Mouse (Mus musculus) 3134 (cell line): ENCODE measurements around the gene Sinhcaf.
"Not testable (repeated sequence)": the region's sequence is repeated elsewhere in the genome, so short reads cannot be mapped to it uniquely, and the experiment has no call there.

ENCODE experiments used
- DNase-seq: peaks from one replicate; pipeline ENCODE4 v3.0.0-alpha.2; 2011; ENCODE audit warnings: low spot score; ENCODE audit not compliant: insufficient read length; ENCODE audit errors: extremely low read depth

The Sinhcaf gene

DNA sequence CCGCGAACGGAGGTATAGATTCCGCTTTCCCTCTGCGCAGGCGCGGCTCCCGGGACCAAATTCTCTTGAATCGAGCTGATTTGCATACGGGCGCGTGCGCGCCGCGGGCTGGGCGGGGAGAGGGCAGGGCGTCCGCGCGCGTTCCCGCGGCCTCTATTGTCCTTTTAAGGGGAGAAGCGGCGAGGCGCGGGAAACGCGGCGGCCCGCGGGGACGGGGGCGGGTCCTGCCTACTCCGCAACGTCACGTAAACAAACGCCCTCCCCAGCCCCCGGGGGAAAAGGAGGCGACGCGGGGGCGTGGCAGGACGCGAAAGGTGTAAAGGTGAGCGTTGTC lies at the start of gene Sinhcaf:
Gene Sinhcaf, minus strand, starts transcription at position 59 of the 334 bp plus-strand sequence.
- peak; percentile 100 for DNase-seq

DNA sequence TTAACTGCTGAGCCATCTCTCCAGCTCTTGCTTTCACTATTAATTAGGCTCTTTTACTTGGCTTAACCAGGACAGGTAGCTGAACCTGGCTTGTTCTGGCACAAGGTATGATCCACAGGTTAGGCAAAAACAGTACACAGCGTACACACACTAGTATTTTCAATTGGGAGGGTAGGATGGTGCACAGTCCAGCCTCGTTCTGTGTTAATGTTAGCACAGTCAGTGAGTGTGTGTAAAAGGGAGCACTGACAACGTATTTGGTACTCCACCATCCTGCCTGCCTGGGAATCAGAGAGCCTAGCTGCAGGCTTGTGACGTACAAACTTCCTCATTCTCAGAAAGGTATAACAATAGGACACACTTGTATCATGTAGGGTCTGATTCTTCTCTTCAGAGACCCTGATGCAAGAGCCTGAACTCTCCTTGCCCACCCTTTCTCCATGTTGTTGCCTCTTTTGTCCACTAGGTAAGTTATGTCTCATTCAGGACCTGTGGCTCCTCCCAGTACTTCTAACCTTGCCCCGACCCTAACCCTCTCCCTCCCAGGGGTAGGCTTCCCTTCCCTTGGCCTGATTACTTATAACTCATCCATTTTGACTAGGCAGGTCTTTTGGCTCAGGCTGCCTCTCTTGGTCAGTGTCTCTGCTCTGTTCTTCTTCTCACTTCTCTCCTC lies 48.2 kb upstream of the Sinhcaf start:
- no peak for DNase-seq

GRCm38 (mm10) chr6:148993117-148994077 lies 47.1 kb upstream of the Sinhcaf start:
- no peak for DNase-seq

DNA sequence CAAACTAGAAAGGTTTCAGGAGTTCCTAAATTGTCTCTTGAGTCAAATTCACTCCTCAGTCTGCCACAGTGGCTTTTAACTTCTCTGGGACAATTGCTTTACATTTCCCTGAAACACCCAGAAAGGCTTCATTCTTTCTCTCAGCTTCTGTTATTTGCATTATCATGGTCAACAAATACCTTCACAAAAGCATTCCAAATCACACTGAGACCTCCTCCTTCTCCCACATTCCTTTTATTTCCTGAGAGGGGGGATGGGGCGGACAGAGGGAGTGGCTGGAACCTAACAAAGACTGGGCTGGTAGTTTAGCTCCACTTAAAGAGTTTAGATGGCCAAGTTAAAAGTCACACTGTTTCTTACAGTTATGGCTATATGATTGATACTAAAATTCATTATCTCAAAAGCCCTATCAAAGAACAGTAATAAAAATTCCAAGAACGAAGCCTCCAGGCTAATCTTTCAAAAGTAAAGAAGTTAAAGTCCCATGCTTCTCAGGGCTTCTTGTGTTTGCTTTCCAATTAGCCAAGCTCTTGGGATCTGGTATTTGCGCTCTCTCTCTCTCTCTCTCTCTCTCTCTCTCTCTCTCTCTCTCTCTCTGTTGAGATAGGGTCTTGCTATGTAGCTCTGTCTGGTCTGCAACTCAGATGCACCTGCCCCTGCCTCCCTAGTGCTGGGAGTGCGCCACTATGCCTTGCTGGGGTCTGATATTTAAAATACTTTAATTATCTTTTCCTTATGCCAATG lies 46.3 kb upstream of the Sinhcaf start:
- no peak for DNase-seq

DNA sequence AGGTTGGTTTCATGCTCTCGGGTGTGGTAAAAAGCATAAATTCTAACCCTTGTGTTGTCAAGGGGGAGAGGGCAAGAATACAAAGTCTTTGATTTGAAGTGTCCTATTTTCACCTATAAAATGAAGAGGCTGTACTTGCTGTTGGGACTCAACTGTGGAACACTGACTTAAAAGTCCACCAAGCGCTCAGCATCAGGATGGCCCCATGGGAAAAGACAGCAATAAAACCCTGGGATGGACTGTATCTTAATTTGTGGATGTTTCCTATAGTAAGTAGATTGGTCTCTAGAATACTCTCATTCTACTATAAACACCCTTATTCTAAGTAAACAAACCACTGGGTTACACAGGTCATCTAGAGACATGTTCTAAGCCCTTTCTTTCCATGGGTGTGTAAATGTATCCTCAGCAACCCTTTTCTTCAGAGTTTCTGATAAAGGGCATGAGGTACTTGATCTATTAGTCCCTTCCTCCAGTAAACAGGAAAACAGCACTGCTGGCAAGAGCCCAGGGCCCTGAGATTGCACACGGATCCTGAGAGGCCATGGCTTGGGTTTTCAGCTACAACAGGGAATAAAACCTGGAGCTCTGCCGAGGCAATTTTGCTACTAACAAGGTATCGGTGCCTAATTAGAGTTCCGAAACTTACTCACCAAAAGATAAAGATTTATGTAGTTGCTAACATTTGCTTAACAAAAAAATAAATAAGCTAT lies 45.5 kb upstream of the Sinhcaf start:
- no peak for DNase-seq

GRCm38 (mm10) chr6:148989792-148990491 lies 43.7 kb upstream of the Sinhcaf start:
- DNase-seq, result not testable (repeated sequence)

- DNase-seq, result no peak
Measured at GRCm38 (mm10) chr6:148986003-148986402, 39.7 kb upstream of the Sinhcaf start.

GRCm38 (mm10) chr6:148980495-148980894 lies 34.2 kb upstream of the Sinhcaf start:
- DNase-seq, result no peak

DNA sequence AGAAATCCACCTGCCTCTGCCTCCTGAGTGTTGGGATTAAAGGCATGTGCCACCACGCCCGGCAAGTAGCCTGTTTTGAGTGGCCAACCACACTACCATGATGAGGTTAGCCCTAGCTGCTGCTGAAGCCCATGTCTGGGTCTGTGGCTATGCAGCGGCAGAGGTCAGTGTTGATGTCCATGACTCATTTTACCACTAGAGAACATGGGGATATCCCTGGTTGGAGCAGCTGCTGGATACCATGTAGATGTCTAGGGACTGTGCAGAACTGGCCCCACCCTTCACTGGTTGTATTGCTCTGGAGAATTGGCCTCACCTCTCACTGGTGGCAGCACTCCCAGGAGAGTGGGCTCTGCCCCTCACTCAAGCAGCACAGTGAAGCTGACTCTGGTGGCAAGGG lies 28.8 kb upstream of the Sinhcaf start:
- DNase-seq, result peak; percentile 27

GRCm38 (mm10) chr6:148972891-148973290 lies 26.6 kb upstream of the Sinhcaf start:
- DNase-seq, result no peak

DNA sequence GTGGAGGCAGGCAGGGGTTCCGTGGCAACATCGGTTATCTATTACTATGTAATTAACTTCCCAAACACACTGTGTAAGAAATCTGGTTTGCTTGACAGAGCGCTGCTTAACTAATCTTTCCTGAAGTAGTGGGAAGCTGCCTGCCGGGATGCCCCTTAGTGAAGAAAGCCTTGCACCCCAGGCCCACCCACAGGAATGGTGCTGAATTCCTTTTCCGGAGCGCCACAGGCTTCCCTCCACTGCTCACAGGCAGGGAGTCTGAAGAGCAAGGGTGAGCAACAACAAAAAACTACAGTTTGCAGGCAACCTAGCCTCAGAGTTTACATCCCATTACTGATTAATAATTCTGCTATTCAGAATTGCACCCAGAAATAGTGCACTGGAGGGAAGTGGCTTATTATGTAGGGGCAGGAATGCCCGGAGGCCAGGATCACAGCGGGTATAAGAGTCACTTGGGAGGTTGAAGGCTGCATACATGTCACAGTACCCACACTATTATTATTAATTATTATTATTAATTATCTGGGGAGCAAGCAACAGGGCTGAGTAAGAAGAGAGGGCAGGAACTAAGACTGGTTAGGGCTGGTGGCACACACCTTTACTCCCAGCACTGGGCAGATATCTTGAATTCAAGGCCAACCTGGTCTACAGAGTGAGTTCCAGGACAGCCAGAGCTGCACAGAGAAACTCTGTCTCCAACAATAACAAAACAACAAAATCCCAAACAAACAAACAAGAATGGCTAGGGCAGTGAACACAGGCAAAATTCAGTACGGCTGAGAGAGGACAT lies 26.0 kb upstream of the Sinhcaf start:
- DNase-seq, result no peak

- DNase-seq, result no peak
Measured at GRCm38 (mm10) chr6:148971385-148971940, 25.2 kb upstream of the Sinhcaf start.

DNA sequence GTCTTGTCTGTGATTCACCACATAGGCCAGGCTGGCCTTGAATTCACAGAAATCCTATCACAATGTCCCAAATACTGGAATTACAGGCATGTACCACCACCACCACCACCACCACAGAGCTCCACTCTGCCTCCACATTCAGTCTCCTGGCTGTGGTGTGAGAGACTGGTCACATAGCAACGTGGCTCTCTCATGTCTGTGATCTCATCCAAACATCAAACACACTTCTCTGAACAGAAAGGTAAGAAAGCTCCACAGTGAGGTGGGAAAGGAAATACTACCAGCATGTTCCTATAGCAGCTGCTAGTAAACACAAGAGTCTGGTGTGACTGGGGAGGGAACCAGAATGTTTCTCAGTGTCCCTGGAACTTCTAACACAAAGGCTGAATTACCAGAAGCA lies 15.0 kb upstream of the Sinhcaf start:
- DNase-seq, result no peak

GRCm38 (mm10) chr6:148959540-148960238 lies 13.4 kb upstream of the Sinhcaf start:
- no peak for DNase-seq

DNA sequence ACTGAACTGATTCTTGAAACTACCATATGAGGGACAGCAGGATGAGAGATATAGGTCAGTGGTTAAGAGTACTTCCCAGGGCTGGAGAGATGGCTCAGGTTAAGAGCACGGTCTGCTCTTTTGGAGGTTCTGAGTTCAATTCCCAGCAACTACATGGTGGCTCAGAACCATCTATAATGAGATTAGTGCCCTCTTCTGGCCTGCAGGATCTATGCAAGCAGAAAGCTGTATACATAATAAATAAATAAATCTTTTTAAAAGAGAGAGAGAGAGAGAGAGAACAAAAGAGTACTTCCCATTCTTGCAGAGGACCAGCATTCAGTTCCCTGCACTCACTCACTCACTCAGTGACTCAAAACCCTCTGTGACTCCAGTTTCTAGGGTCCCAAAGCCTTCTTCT lies 12.4 kb upstream of the Sinhcaf start:
- no peak for DNase-seq

DNA sequence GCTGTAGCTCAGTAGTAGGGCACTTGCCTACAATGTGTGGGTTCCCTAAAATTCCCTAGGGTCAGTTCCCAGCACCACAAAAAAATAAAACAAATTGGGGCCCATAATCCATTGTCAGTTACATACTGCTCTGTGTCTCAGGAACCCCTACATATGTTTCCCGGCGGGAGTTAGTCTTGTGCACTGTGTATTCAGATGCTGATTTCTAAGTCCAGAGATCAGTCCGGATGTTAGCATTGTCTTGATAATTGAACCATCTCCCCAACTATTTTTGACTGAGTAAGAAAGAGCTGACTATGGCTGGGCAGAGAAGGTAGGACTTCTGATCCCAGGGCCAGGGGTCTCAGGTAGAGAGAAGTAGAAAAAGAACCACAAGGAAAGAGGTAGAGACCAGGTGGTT lies 10.8 kb upstream of the Sinhcaf start:
- DNase-seq, result no peak

- no peak for DNase-seq
Measured at GRCm38 (mm10) chr6:148955641-148956420, 9.6 kb upstream of the Sinhcaf start.
